Mouse (Mus musculus): ENCODE data around the gene Gm5475.

The Gm5475 gene

GRCm38 (mm10) chr15:100402798-100403197 lies 19.1 kb upstream of the Gm5475 start:
- CTCF ChIA-PET = interaction anchor here in 1 of 4 experiments (1.5 kb wide), 1 partner anchor 55 kb away, joined by 3 read pairs; no protein-coding TSS in a partner anchor

GRCm38 (mm10) chr15:100403318-100404000 lies 18.5 kb upstream of the Gm5475 start:
- CTCF ChIA-PET = interaction anchor here in 1 of 4 experiments (1.5 kb wide), 1 partner anchor 55 kb away, joined by 3 read pairs; no protein-coding TSS in a partner anchor
- POLR2A ChIA-PET = interaction anchor here in 1 of 4 experiments (1.6 kb wide), 1 partner anchor 18 kb away, joined by 3 read pairs; the partner anchor contains the start of gene Gm5475

More at GRCm38 (mm10) chr15:100402798-100403197, 19.1 kb upstream of the Gm5475 start:
- POLR2A ChIA-PET = interaction anchor here in 1 of 4 experiments (1.7 to 2.3 kb wide), 2 partner anchors 9 to 11 kb away, joined by 5 read pairs; no protein-coding TSS in a partner anchor

GRCm38 (mm10) chr15:100406088-100406487 lies 15.9 kb upstream of the Gm5475 start:
- CTCF ChIA-PET = interaction anchor here in 1 of 4 experiments (0.5 to 0.7 kb wide), 4 partner anchors 208 to 332 kb away, joined by 4 read pairs; no protein-coding TSS in a partner anchor
- POLR2A ChIA-PET = interaction anchor here in 3 of 4 experiments (0.6 to 2.2 kb wide), 18 partner anchors 8 to 450 kb away, joined by 3 to 14 read pairs (median 4); partner anchors contain the start of gene Gm5475 (in 2 of the 3)

- CTCF ChIA-PET = no interaction called here
These were observed 10.9 kb upstream of the Gm5475 start for GRCm38 (mm10) chr15:100410918-100411672.

GRCm38 (mm10) chr15:100411731-100412130 lies 10.2 kb upstream of the Gm5475 start:
- CTCF ChIA-PET = no interaction called here
- POLR2A ChIA-PET = interaction anchor here in 2 of 4 experiments (0.7 to 1.1 kb wide), 6 partner anchors 10 to 308 kb away, joined by 3 to 5 read pairs (median 4); no protein-coding TSS in a partner anchor

More at GRCm38 (mm10) chr15:100410918-100411672, 10.9 kb upstream of the Gm5475 start:
- POLR2A ChIA-PET = interaction anchor here in 1 of 4 experiments (0.7 to 1.0 kb wide), 3 partner anchors 9 to 308 kb away, joined by 3 to 5 read pairs (median 3); no protein-coding TSS in a partner anchor

- POLR2A ChIA-PET = interaction anchor here in 1 of 4 experiments (0.6 to 2.5 kb wide), 8 partner anchors 10 to 214 kb away, joined by 3 to 14 read pairs (median 4); partner anchors contain the start of gene Gm5475
- CTCF ChIA-PET = interaction anchor here in 1 of 4 experiments (0.5 kb wide), 1 partner anchor 25 kb away, joined by 4 read pairs; no protein-coding TSS in a partner anchor
These were observed 8.6 kb upstream of the Gm5475 start for GRCm38 (mm10) chr15:100413306-100413705.

- ChIA-PET CTCF (interaction anchor here in 2 of 4 experiments (0.5 to 0.6 kb wide), 2 partner anchors 26 to 88 kb away, joined by 3 to 4 read pairs; no protein-coding TSS in a partner anchor), POLR2A (interaction anchor here in 2 of 4 experiments (1.1 to 2.5 kb wide), 11 partner anchors 8 to 214 kb away, joined by 3 to 14 read pairs (median 4); partner anchors contain the start of gene Gm5475 (in 1 of the 2))
These were observed 7.9 kb upstream of the Gm5475 start for GRCm38 (mm10) chr15:100414011-100414410.

GRCm38 (mm10) chr15:100414942-100415341 lies 7.0 kb upstream of the Gm5475 start:
- ChIA-PET POLR2A (interaction anchor here in 2 of 4 experiments (0.9 to 2.5 kb wide), 12 partner anchors 8 to 183 kb away, joined by 3 to 14 read pairs (median 4); partner anchors contain the start of genes Gm5475 (in 1 of the 2) and Slc11a2 (in 1 of the 2)), CTCF (interaction anchor here in 1 of 4 experiments (1.0 kb wide), 1 partner anchor 42 kb away, joined by 4 read pairs; no protein-coding TSS in a partner anchor)

- POLR2A ChIA-PET = interaction anchor here in 2 of 4 experiments (0.7 to 2.0 kb wide), 8 partner anchors 9 to 512 kb away, joined by 3 to 9 read pairs (median 4); partner anchors contain the start of gene Slc11a2 (in 1 of the 2)
- CTCF ChIA-PET = interaction anchor here in 2 of 4 experiments (0.5 to 1.0 kb wide), 3 partner anchors 40 to 354 kb away, joined by 3 to 4 read pairs (median 3); no protein-coding TSS in a partner anchor
These were observed 6.3 kb upstream of the Gm5475 start for GRCm38 (mm10) chr15:100415684-100416083.

- POLR2A ChIA-PET = no interaction called here
These were observed 4.0 kb upstream of the Gm5475 start for GRCm38 (mm10) chr15:100417854-100418450.

GRCm38 (mm10) chr15:100419311-100419710 lies 2.6 kb upstream of the Gm5475 start:
- ChIA-PET POLR2A (interaction anchor here in 3 of 4 experiments (0.6 to 1.1 kb wide), 4 partner anchors 55 to 705 kb away, joined by 3 to 5 read pairs (median 3); no protein-coding TSS in a partner anchor), CTCF (no interaction called here)

More at GRCm38 (mm10) chr15:100417854-100418450, 4.0 kb upstream of the Gm5475 start:
- CTCF ChIA-PET = no interaction called here

GRCm38 (mm10) chr15:100419901-100420745 lies 1.8 kb upstream of the Gm5475 start:
- ChIA-PET POLR2A (interaction anchor here in 2 of 4 experiments (0.6 kb wide), 3 partner anchors 54 to 706 kb away, joined by 3 read pairs; no protein-coding TSS in a partner anchor), CTCF (interaction anchor here in 2 of 4 experiments (0.8 to 1.3 kb wide), 2 partner anchors 31 to 45 kb away, joined by 3 to 4 read pairs; no protein-coding TSS in a partner anchor)

GRCm38 (mm10) chr15:100421059-100421757 lies 739 bp upstream of the Gm5475 start:
- CTCF ChIA-PET = interaction anchor here in 2 of 4 experiments (0.8 to 1.3 kb wide), 2 partner anchors 30 to 46 kb away, joined by 3 to 4 read pairs; no protein-coding TSS in a partner anchor
- POLR2A ChIA-PET = interaction anchor here in 3 of 4 experiments (0.6 to 1.6 kb wide), 7 partner anchors 15 to 449 kb away, joined by 3 to 5 read pairs (median 4); no protein-coding TSS in a partner anchor

GRCm38 (mm10) chr15:100422476-100422875 lies 529 bp downstream of the Gm5475 start:
- POLR2A ChIA-PET = interaction anchor here in 3 of 4 experiments (0.5 to 2.0 kb wide), 24 partner anchors 8 to 1964 kb away, joined by 3 to 14 read pairs (median 3); partner anchors contain the start of genes Dazap2 (in 2 of the 3) and Acvrl1 (in 1 of the 3)
- CTCF ChIA-PET = interaction anchor here in 3 of 4 experiments (0.5 to 3.5 kb wide), 11 partner anchors 29 to 677 kb away, joined by 3 to 9 read pairs (median 3); no protein-coding TSS in a partner anchor
